Mouse (Mus musculus) R1 (cell line): ENCODE measurements around the gene Gm5724.
A peak's percentile ranks its signal among the peaks of the same experiment; 100 is the strongest.

ENCODE experiments used
- DNase-seq: peaks from one replicate; pipeline ENCODE4 v3.0.0-alpha.2; 2018; ENCODE audit warnings: low read depth, low spot score

The Gm5724 gene

DNA sequence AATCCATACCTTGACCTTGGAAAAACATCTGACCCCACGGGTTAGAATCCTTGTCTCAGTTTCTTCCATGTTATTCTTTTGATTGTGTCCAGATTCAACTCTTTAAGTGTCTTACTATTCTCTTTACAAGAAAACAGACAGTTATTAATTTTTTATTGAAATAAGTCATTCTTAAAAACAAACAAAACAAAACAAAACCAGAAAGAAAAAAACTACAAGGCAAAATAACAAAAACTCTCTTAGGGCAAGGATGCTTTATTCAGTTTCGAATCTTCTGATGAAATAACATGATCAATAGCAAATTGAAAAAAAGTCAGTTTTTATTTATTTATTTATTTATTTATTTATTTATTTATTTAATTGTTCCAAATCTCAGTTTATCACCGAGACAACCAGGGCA lies at the start of gene Gm5724:
Gm5724 (minus strand) TSS at position 101 of the 400 bp plus-strand sequence.
- no peak for DNase-seq

DNA sequence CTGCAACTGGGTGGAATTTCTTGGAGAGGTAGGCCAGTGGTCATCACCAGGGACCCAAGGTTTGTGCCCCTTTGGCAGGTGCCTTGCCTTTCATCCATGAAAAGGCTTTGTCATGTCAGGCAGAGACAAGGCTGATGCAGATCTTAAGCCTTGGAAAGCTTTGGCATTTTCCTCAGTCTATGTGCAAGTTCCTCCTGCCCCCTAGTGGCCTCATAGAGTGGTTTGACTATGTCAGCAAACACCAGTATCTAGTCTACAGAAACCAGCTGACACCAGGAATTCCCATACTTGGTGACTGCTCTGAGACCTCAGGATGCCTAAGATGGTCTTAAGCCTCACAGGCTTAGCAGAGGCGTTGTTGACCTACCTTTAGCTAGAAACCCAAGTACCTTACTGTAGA lies 24.2 kb upstream of the Gm5724 start:
- peak; percentile 76 for DNase-seq

DNA sequence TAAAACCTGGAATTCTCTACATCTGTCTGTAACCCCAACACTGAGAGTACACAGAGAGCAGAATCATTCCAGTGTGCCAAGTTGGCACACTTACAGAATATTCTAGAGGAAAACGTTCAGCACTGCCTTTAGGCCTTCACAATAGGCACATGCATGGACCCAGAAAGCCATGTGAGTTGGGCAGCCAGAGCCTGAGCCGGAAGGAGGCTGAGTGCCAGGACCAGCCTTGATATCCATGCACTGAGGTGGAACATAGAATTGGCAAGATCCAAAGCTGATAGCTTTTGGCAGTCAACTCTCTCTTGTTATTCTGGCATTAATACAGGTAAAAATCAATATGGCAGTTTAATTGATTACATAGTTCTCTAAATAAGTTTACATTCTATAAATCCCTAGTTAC lies 866 bp upstream of the Gm5724 start:
- DNase-seq: no peak

DNA sequence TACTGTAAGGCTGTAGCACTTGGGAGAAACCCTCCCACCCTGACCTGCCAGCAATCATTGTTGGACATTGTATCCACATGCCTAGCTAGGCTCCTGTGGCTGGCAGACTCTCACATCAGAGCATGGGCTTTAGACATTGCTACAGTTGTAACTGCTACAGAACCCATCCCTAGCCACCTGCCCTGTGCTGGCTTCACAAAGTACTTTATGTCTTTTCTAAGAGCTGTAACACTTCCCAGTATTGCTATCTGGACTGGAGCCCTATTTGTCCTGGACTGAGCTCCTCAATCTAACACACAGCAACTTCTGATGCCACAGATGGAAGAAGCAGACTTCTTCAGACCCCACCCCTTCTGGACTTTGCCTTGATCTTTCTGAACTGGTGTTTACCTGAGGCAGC lies 82.4 kb downstream of the Gm5724 start:
- no peak for DNase-seq

GRCm38 (mm10) chr6:141687008-141687407 lies 86.6 kb downstream of the Gm5724 start:
- DNase-seq: no peak
